Mouse (Mus musculus) neural tube, embryonic 11.5 days (tissue): Measurements from ENCODE around the gene Soga1. TPM values are rescaled to one million over a fixed set of nuclear protein-coding genes. Genes with fewer than 3 reads are reported as not detected.

ENCODE experiments used
- ATAC-seq: fragments of 200-750 bp; cut with Nextera tagmentation; 2 replicates; pipeline ENCODE4 v1.8.0; 2017; ENCODE audit warnings: moderate number of reproducible peaks, mild to moderate bottlenecking, moderate TSS enrichment, moderate library complexity; ENCODE audit not compliant: insufficient read depth, low FRiP score, low TSS enrichment
- DNase-seq: peaks from one replicate; pipeline ENCODE4 v3.0.0-alpha.2; 2015; ENCODE audit warnings: low spot score
- H3K27ac ChIP-seq: fragments of 300-500 bp; sonication (generic); 2 replicates; pipeline ENCODE4 v1.5.1; 2014; ENCODE audit warnings: low read depth, mild to moderate bottlenecking, low read length
- H3K27me3 ChIP-seq: fragments of 300-500 bp; sonication (generic); 2 replicates; pipeline ENCODE4 v1.6.1; 2014; ENCODE audit warnings: mild to moderate bottlenecking, low read length, mixed read lengths; ENCODE audit not compliant: control insufficient read depth, insufficient read depth
- H3K36me3 ChIP-seq: fragments of 300-500 bp; sonication (generic); 2 replicates; pipeline ENCODE4 v1.6.1; 2014; ENCODE audit warnings: mild to moderate bottlenecking, low read length, moderate library complexity, mixed read lengths; ENCODE audit not compliant: control insufficient read depth, insufficient read depth
- H3K4me1 ChIP-seq: fragments of 300-500 bp; sonication (generic); 2 replicates; pipeline ENCODE4 v1.6.1; 2014; ENCODE audit warnings: low read length, mixed read lengths; ENCODE audit not compliant: control insufficient read depth, insufficient read depth
- H3K4me2 ChIP-seq: fragments of 300-500 bp; sonication (generic); 2 replicates; pipeline ENCODE4 v1.6.1; 2014; ENCODE audit warnings: low read depth, mild to moderate bottlenecking, moderate library complexity
- H3K4me3 ChIP-seq: fragments of 300-500 bp; sonication (generic); 2 replicates; pipeline ENCODE4 v1.5.1; 2014; ENCODE audit warnings: low read depth, low read length
- H3K9ac ChIP-seq: fragments of 300-500 bp; sonication (generic); 2 replicates; pipeline ENCODE4 v1.6.1; 2014; ENCODE audit warnings: mild to moderate bottlenecking, low read length
- H3K9me3 ChIP-seq: fragments of 300-500 bp; sonication (generic); 2 replicates; pipeline ENCODE4 v1.6.1; 2016; ENCODE audit warnings: low read length; ENCODE audit not compliant: control insufficient read depth
- WGBS: fragments of 180-500 bp; shearing (Covaris S2); extraction: QIAGEN DNeasy Blood & Tissue Kit; methylation state at CpG from one replicate; pipeline ENCODE4 v1.1.7; 2014; 5-methylcytosine and 5-hydroxymethylcytosine counted together
- polyA plus RNA-seq: library from polyadenylated mRNA; unstranded; fragments of >200 nt; fragmentation: Nextera tagmentation; extraction: Ambion mirVana; gene quantifications from 2 replicates; pipeline ENCODE4 v1.2.1, GENCODE M21; 2014

The Soga1 gene
- polyA plus RNA-seq, 1 experiment from 2014 or later, result 7.6 TPM

GRCm38 (mm10) chr2:156987316-156987715 is 91.7 kb downstream of the Soga1 start:
- H3K36me3 ChIP-seq, result no peaks in the 10 kb centered on the region
- H3K4me1 ChIP-seq, result peaks cover 7% of the 10 kb centered on the region
- no peak overlapping the region for H3K4me3 ChIP-seq
- no peak overlapping the region for H3K27ac ChIP-seq
- no peak overlapping the region for H3K9ac ChIP-seq
- 73% methylated on average over 3 of the region's 3 CpGs for WGBS
- H3K9me3 ChIP-seq, result no peaks in the 10 kb centered on the region
- no peak overlapping the region for H3K4me2 ChIP-seq
- DNase-seq (no peak), ATAC-seq (no peak)
- H3K27me3 ChIP-seq, result no peaks in the 10 kb centered on the region

- ATAC-seq (no peak), DNase-seq (no peak)
- 96% methylated on average over 2 of the region's 2 CpGs for WGBS
- Histone ChIP-seq H3K4me2 (no peak overlapping the region), H3K4me1 (no peaks in the 10 kb centered on the region), H3K36me3 (no peaks in the 10 kb centered on the region), H3K9ac (no peak overlapping the region), H3K27ac (no peak overlapping the region), H3K27me3 (no peaks in the 10 kb centered on the region), H3K9me3 (no peaks in the 10 kb centered on the region), H3K4me3 (no peak overlapping the region)
Observed at GRCm38 (mm10) chr2:156982864-156983263, 96.2 kb downstream of the Soga1 start.

DNA sequence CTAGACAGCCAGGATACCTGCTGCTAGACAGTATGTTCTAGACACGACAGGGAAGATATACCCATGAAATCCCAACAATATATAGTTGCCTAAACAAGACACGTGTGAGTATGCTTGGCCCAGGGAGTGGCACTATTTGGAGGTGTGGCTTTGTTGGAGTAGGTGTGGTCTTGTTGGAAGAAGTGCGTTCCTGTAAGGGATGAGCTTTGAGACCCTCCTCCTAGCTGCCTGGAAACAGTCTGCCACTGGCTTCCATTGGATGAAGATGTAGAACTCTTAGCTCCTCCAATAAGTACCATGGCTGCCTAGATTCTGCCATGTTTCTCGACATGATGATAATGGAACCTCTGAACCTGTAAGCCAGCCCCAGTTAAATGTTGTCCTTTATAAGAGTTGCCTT is 97.8 kb downstream of the Soga1 start:
- whole genome bisulfite sequencing, result 83% methylated on average over 4 of the region's 4 CpGs
- no peaks in the 10 kb centered on the region for H3K9me3 ChIP-seq
- DNase-seq (no peak), ATAC-seq (no peak)
- no peaks in the 10 kb centered on the region for H3K36me3 ChIP-seq
- H3K4me1 ChIP-seq, result no peaks in the 10 kb centered on the region
- no peak overlapping the region for H3K9ac ChIP-seq
- no peak overlapping the region for H3K4me2 ChIP-seq
- H3K27ac ChIP-seq, result no peak overlapping the region
- no peaks in the 10 kb centered on the region for H3K27me3 ChIP-seq
- H3K4me3 ChIP-seq, result no peak overlapping the region

- Histone ChIP-seq H3K27ac (no peak overlapping the region), H3K4me2 (no peak overlapping the region), H3K27me3 (no peaks in the 10 kb centered on the region), H3K4me3 (no peak overlapping the region), H3K36me3 (no peaks in the 10 kb centered on the region), H3K9me3 (no peaks in the 10 kb centered on the region), H3K4me1 (no peaks in the 10 kb centered on the region), H3K9ac (no peak overlapping the region)
- 89% methylated on average over 2 of the region's 2 CpGs for WGBS
- DNase-seq, result no peak
- no peak for ATAC-seq
Observed at GRCm38 (mm10) chr2:156980059-156980458, 99.0 kb downstream of the Soga1 start.

- ATAC-seq (peak; percentile 45; the same call in 1 of the 2 replicates), DNase-seq (peak; percentile 42)
- H3K36me3 ChIP-seq, result no peaks in the 10 kb centered on the region
- H3K27me3 ChIP-seq, result no peaks in the 10 kb centered on the region
- H3K9ac ChIP-seq, result no peak overlapping the region
- H3K9me3 ChIP-seq, result no peaks in the 10 kb centered on the region
- no peak overlapping the region for H3K27ac ChIP-seq
- no peak overlapping the region for H3K4me2 ChIP-seq
- no peaks in the 10 kb centered on the region for H3K4me1 ChIP-seq
- no peak overlapping the region for H3K4me3 ChIP-seq
Observed at GRCm38 (mm10) chr2:156976711-156977110, 102.3 kb downstream of the Soga1 start.

GRCm38 (mm10) chr2:156974967-156975366 is 104.1 kb downstream of the Soga1 start:
- no peak for ATAC-seq
- H3K9ac ChIP-seq, result no peak overlapping the region
- H3K4me1 ChIP-seq, result no peaks in the 10 kb centered on the region
- H3K27me3 ChIP-seq, result no peaks in the 10 kb centered on the region
- no peak overlapping the region for H3K27ac ChIP-seq
- H3K9me3 ChIP-seq, result no peaks in the 10 kb centered on the region
- 90% methylated on average over 2 of the region's 2 CpGs for WGBS
- H3K4me2 ChIP-seq, result no peak overlapping the region
- no peaks in the 10 kb centered on the region for H3K36me3 ChIP-seq
- H3K4me3 ChIP-seq, result no peak overlapping the region
- no peak for DNase-seq

- Histone ChIP-seq H3K27ac (no peak overlapping the region), H3K9me3 (no peaks in the 10 kb centered on the region), H3K9ac (no peak overlapping the region)
Observed at GRCm38 (mm10) chr2:156973316-156974100, 105.5 kb downstream of the Soga1 start.

DNA sequence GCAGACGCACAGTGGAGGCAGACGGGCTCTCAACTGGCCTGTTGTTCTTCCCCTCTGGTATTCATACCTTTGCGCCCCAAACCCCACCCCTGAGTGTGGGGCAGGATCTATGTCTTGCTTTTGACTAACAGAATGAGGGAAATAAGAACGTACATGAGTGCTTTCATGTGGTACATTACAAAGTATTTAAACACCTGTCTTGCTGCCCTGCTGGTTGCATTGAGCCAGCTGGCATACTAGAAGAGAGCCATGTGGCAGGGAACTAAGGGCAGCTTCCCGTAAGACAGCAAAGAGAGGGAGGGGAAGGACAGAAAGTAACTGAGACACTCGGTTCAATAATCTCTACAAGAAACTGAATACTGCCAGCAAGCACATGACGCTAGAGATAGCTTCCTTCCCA is 108.8 kb downstream of the Soga1 start:
- Histone ChIP-seq H3K4me3 (no peak overlapping the region), H3K27ac (no peak overlapping the region), H3K4me2 (no peak overlapping the region), H3K27me3 (no peaks in the 10 kb centered on the region), H3K9me3 (no peaks in the 10 kb centered on the region), H3K4me1 (no peaks in the 10 kb centered on the region), H3K9ac (no peak overlapping the region), H3K36me3 (no peaks in the 10 kb centered on the region)
- 82% methylated on average over 7 of the region's 7 CpGs for WGBS
- ATAC-seq (no peak), DNase-seq (no peak)

More at GRCm38 (mm10) chr2:156973316-156974100, 105.5 kb downstream of the Soga1 start:
- no peaks in the 10 kb centered on the region for H3K27me3 ChIP-seq
- no peak for DNase-seq
- WGBS, result 88% methylated on average over 5 of the region's 5 CpGs
- no peak for ATAC-seq
- no peaks in the 10 kb centered on the region for H3K4me1 ChIP-seq
- H3K4me2 ChIP-seq, result no peak overlapping the region
- no peak overlapping the region for H3K4me3 ChIP-seq
- H3K36me3 ChIP-seq, result no peaks in the 10 kb centered on the region

- DNase-seq, result no peak
- H3K9me3 ChIP-seq, result no peaks in the 10 kb centered on the region
- WGBS, result 87% methylated on average over 4 of the region's 4 CpGs
- H3K4me1 ChIP-seq, result no peaks in the 10 kb centered on the region
- H3K9ac ChIP-seq, result no peak overlapping the region
- H3K27me3 ChIP-seq, result no peaks in the 10 kb centered on the region
- H3K4me3 ChIP-seq, result no peak overlapping the region
- ATAC-seq, result no peak
- H3K27ac ChIP-seq, result no peak overlapping the region
- H3K4me2 ChIP-seq, result no peak overlapping the region
- H3K36me3 ChIP-seq, result no peaks in the 10 kb centered on the region
Observed at GRCm38 (mm10) chr2:156968501-156968900, 110.6 kb downstream of the Soga1 start.
